Mouse (Mus musculus) kidney, embryonic 14.5 days (tissue): ENCODE measurements around the gene Pdha2. TPM values are rescaled to one million over a fixed set of nuclear protein-coding genes. Genes with fewer than 3 reads are reported as not detected.

Source experiments
- ATAC-seq: fragments of 200-750 bp; cut with Nextera tagmentation; 2 replicates; pipeline ENCODE4 v1.8.0; 2017; ENCODE audit warnings: moderate number of reproducible peaks, mild to moderate bottlenecking, moderate TSS enrichment, moderate library complexity; ENCODE audit not compliant: low FRiP score, low TSS enrichment
- H3K27ac ChIP-seq: fragments of 300-500 bp; sonication (generic); 2 replicates; pipeline ENCODE4 v1.5.1; 2014; ENCODE audit warnings: low read depth, mild to moderate bottlenecking, low read length, moderate library complexity, mixed read lengths
- H3K27me3 ChIP-seq: fragments of 300-500 bp; sonication (generic); 2 replicates; pipeline ENCODE4 v1.6.1; 2014; ENCODE audit warnings: mild to moderate bottlenecking, low read length; ENCODE audit not compliant: control insufficient read depth, insufficient read depth
- H3K36me3 ChIP-seq: fragments of 300-500 bp; sonication (generic); 2 replicates; pipeline ENCODE4 v1.6.1; 2014; ENCODE audit warnings: low read length, mixed read lengths; ENCODE audit not compliant: control insufficient read depth, insufficient read depth
- H3K4me1 ChIP-seq: fragments of 300-500 bp; sonication (generic); 2 replicates; pipeline ENCODE4 v1.6.1; 2014; ENCODE audit warnings: low read length, mixed read lengths; ENCODE audit not compliant: control insufficient read depth, insufficient read depth
- H3K4me2 ChIP-seq: fragments of 300-500 bp; sonication (generic); replicated peaks from 2 replicates; pipeline ENCODE4 v1.6.1; 2014; ENCODE audit warnings: low read depth, mild to moderate bottlenecking, low read length
- H3K4me3 ChIP-seq: fragments of 300-500 bp; sonication (generic); 2 replicates; pipeline ENCODE4 v1.5.1; 2014; ENCODE audit warnings: mild to moderate bottlenecking, low read length
- H3K9ac ChIP-seq: fragments of 300-500 bp; sonication (generic); 2 replicates; pipeline ENCODE4 v1.6.1; 2014; ENCODE audit warnings: low read depth, mild to moderate bottlenecking, low read length, moderate library complexity
- H3K9me3 ChIP-seq: fragments of 300-500 bp; sonication (generic); 2 replicates; pipeline ENCODE4 v1.6.1; 2016; ENCODE audit warnings: low read length; ENCODE audit not compliant: control insufficient read depth
- WGBS: fragments of 180-500 bp; shearing (Covaris S2); extraction: QIAGEN DNeasy Blood & Tissue Kit; methylation state at CpG from one replicate; pipeline ENCODE4 v1.1.7; 2014; 5-methylcytosine and 5-hydroxymethylcytosine counted together
- polyA plus RNA-seq: library from polyadenylated mRNA; unstranded; fragments of >200 nt; fragmentation: Nextera tagmentation; extraction: Ambion mirVana; gene quantifications from 2 replicates; pipeline ENCODE4 v1.2.1, GENCODE M21; 2014

The Pdha2 gene
- polyA plus RNA-seq, 1 experiment from 2014 or later: not detected

GRCm38 (mm10) chr3:141216237-141216636 is 4.1 kb upstream of the Pdha2 start:
- H3K36me3 ChIP-seq: no peaks in the 10 kb centered on the region
- 79% methylated on average over 6 of the region's 6 CpGs for WGBS

GRCm38 (mm10) chr3:141214789-141215188 is 2.6 kb upstream of the Pdha2 start:
- no peak overlapping the region for H3K4me2 ChIP-seq
- H3K9ac ChIP-seq: no peak overlapping the region
- 84% methylated on average over 2 of the region's 2 CpGs for WGBS
- no peaks in the 10 kb centered on the region for H3K27me3 ChIP-seq
- no peak for ATAC-seq
- no peak overlapping the region for H3K4me3 ChIP-seq
- H3K27ac ChIP-seq: no peak overlapping the region
- H3K36me3 ChIP-seq: no peaks in the 10 kb centered on the region
- peaks cover 5% of the 10 kb centered on the region; the same call in 1 of the 2 replicates for H3K9me3 ChIP-seq
- H3K4me1 ChIP-seq: no peaks in the 10 kb centered on the region

More at GRCm38 (mm10) chr3:141216237-141216636, 4.1 kb upstream of the Pdha2 start:
- peaks cover 5% of the 10 kb centered on the region; the same call in 1 of the 2 replicates for H3K9me3 ChIP-seq
- H3K4me1 ChIP-seq: no peaks in the 10 kb centered on the region
- no peak overlapping the region for H3K9ac ChIP-seq
- H3K27me3 ChIP-seq: no peaks in the 10 kb centered on the region
- H3K27ac ChIP-seq: no peak overlapping the region
- ATAC-seq: no peak
- no peak overlapping the region for H3K4me3 ChIP-seq
- H3K4me2 ChIP-seq: no peak overlapping the region

GRCm38 (mm10) chr3:141214197-141214596 is 2.0 kb upstream of the Pdha2 start:
- ATAC-seq: no peak
- H3K4me1 ChIP-seq: no peaks in the 10 kb centered on the region

GRCm38 (mm10) chr3:141211644-141212043 is 511 bp downstream of the Pdha2 start:
- H3K9me3 ChIP-seq: peaks cover 5% of the 10 kb centered on the region; the same call in 1 of the 2 replicates
- no peaks in the 10 kb centered on the region for H3K36me3 ChIP-seq
- no peaks in the 10 kb centered on the region for H3K4me1 ChIP-seq
- WGBS: 96% methylated on average over 17 of the region's 17 CpGs
- H3K27me3 ChIP-seq: no peaks in the 10 kb centered on the region
- H3K27ac ChIP-seq: no peak overlapping the region
- H3K4me3 ChIP-seq: no peak overlapping the region
- no peak overlapping the region for H3K4me2 ChIP-seq
- no peak for ATAC-seq
- no peak overlapping the region for H3K9ac ChIP-seq

More at GRCm38 (mm10) chr3:141214197-141214596, 2.0 kb upstream of the Pdha2 start:
- H3K9me3 ChIP-seq: peaks cover 5% of the 10 kb centered on the region; the same call in 1 of the 2 replicates
- H3K27ac ChIP-seq: no peak overlapping the region
- no peaks in the 10 kb centered on the region for H3K36me3 ChIP-seq
- H3K4me2 ChIP-seq: no peak overlapping the region
- H3K9ac ChIP-seq: no peak overlapping the region
- H3K27me3 ChIP-seq: no peaks in the 10 kb centered on the region
- H3K4me3 ChIP-seq: no peak overlapping the region

- Histone ChIP-seq H3K36me3 (no peaks in the 10 kb centered on the region), H3K4me1 (no peaks in the 10 kb centered on the region), H3K9ac (no peak overlapping the region), H3K27ac (no peak overlapping the region), H3K4me2 (no peak overlapping the region), H3K9me3 (no peaks in the 10 kb centered on the region), H3K27me3 (no peaks in the 10 kb centered on the region), H3K4me3 (no peak overlapping the region)
- ATAC-seq: no peak
- WGBS: 66% methylated on average over 2 of the region's 2 CpGs
These were observed 10.4 kb downstream of the Pdha2 start for GRCm38 (mm10) chr3:141201766-141202165.

GRCm38 (mm10) chr3:141197308-141197861 is 14.8 kb downstream of the Pdha2 start:
- no peak for ATAC-seq
- Histone ChIP-seq H3K27me3 (no peaks in the 10 kb centered on the region), H3K4me1 (no peaks in the 10 kb centered on the region), H3K9me3 (no peaks in the 10 kb centered on the region), H3K4me3 (no peak overlapping the region), H3K27ac (no peak overlapping the region), H3K4me2 (no peak overlapping the region), H3K36me3 (no peaks in the 10 kb centered on the region), H3K9ac (no peak overlapping the region)
- WGBS: 67% methylated on average over 4 of the region's 4 CpGs

GRCm38 (mm10) chr3:141191653-141192052 is 20.5 kb downstream of the Pdha2 start:
- no peak overlapping the region for H3K9ac ChIP-seq
- no peak overlapping the region for H3K4me3 ChIP-seq
- H3K27me3 ChIP-seq: no peaks in the 10 kb centered on the region
- ATAC-seq: no peak
- no peaks in the 10 kb centered on the region for H3K9me3 ChIP-seq
- 86% methylated on average over 3 of the region's 3 CpGs for WGBS
- H3K36me3 ChIP-seq: no peaks in the 10 kb centered on the region
- no peaks in the 10 kb centered on the region for H3K4me1 ChIP-seq
- no peak overlapping the region for H3K27ac ChIP-seq
- no peak overlapping the region for H3K4me2 ChIP-seq

GRCm38 (mm10) chr3:141190429-141190828 is 21.7 kb downstream of the Pdha2 start:
- no peak overlapping the region for H3K9ac ChIP-seq
- H3K27me3 ChIP-seq: no peaks in the 10 kb centered on the region
- WGBS: 89% methylated on average over 4 of the region's 4 CpGs
- no peak overlapping the region for H3K4me2 ChIP-seq
- H3K27ac ChIP-seq: no peak overlapping the region
- ATAC-seq: no peak
- no peaks in the 10 kb centered on the region for H3K36me3 ChIP-seq
- H3K4me3 ChIP-seq: no peak overlapping the region
- H3K9me3 ChIP-seq: no peaks in the 10 kb centered on the region
- H3K4me1 ChIP-seq: no peaks in the 10 kb centered on the region

- Histone ChIP-seq H3K4me1 (no peaks in the 10 kb centered on the region), H3K36me3 (no peaks in the 10 kb centered on the region), H3K9me3 (no peaks in the 10 kb centered on the region), H3K9ac (no peak overlapping the region), H3K27ac (no peak overlapping the region), H3K4me2 (no peak overlapping the region), H3K4me3 (no peak overlapping the region), H3K27me3 (no peaks in the 10 kb centered on the region)
- no peak for ATAC-seq
These were observed 51.2 kb downstream of the Pdha2 start for GRCm38 (mm10) chr3:141160986-141161385.
